8 mouse cellular contexts compared by ENCODE assay signal in the genomic region with DNA sequence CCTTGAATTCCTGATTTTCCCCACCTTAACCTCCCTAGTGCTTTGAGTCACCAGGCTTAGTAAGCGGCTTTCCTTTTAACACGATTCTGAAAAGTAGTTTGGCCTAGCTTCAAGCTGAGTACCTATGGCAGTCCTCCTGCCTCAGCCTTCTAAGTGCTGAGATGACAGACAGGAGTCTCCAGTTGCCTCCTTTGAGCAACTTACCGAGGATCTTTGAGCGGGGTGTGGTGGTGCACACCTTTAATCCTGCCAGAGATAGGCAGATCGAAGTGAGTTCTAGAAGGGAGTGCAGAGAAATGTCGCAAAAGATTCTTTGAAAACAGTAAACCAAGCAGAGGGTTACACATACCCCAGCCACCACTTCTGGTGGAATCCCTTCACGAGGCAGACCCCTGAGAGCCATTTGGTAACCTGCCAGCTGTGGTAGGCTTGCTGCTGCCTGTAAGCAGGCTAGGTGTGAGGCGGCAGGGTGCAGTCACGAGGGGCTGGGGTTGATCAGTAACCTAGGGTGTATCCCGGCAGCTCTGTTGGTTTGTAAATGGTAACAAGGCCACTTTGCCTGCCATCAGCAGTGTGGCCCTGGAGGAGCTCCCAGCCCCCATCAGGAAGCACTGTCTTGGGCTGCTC. TPM values are rescaled to one million over a fixed set of nuclear protein-coding genes. Genes with fewer than 3 reads are reported as not detected.
DNase-seq lines count a peak whose midpoint lies in the region; ATAC-seq lines count a peak whose summit lies in the region.

No protein-coding gene starts in this region.

- 3% methylated on average over 10 of the region's 10 CpGs for WGBS in neural tube, embryonic 11.5 days
- 2% methylated on average over 10 of the region's 10 CpGs for WGBS in limb, embryonic 13.5 days

- no peak for DNase-seq in neural tube, embryonic 11.5 days (ENCODE audit: low spot score)
- DNase-seq in neural tube, embryonic 10.5 days (ENCODE audit: extremely low spot score, low spot score): no peak
- DNase-seq in c-Kit-negative CD71-positive TER-119-positive erythroid progenitor cells, embryonic 14.5 days (ENCODE audit: low read depth, low spot score): peak; percentile 38
- peak; percentile 59 for DNase-seq in heart, postnatal 4 days
- peak; percentile 60 to 72 for DNase-seq in natural killer cell, adult 2 months (ENCODE audit: low spot score in 2 of 2)
- DNase-seq in Muller cell, postnatal 12 days (ENCODE audit: inconsistent ontology term): no peak
- DNase-seq in layer of hippocampus, postnatal 10 days (ENCODE audit: low spot score in 2 of 2): no peak

- no peak for ATAC-seq in neural tube, embryonic 11.5 days (ENCODE audit: insufficient read depth, low FRiP score, low TSS enrichment)
- ATAC-seq in limb, embryonic 13.5 days (ENCODE audit: low FRiP score, low read depth): no peak

- H3K4me2 ChIP-seq in neural tube, embryonic 11.5 days (ENCODE audit: low read depth): peak overlapping the region; percentile 94
- H3K4me2 ChIP-seq in limb, embryonic 13.5 days (replicated peaks): peak overlapping the region; percentile 100

- H3K9ac ChIP-seq in neural tube, embryonic 11.5 days (ENCODE audit: low read length): peak overlapping the region; percentile 99
- peak overlapping the region; percentile 97 for H3K9ac ChIP-seq in limb, embryonic 13.5 days

- peak overlapping the region; percentile 99 for H3K4me3 ChIP-seq in neural tube, embryonic 11.5 days (ENCODE audit: low read depth, low read length)
- H3K4me3 ChIP-seq in limb, embryonic 13.5 days: peak overlapping the region; percentile 99

- peaks cover 48% of the 10 kb centered on the region for H3K4me1 ChIP-seq in neural tube, embryonic 11.5 days (ENCODE audit: control insufficient read depth, insufficient read depth, low read length)
- peaks cover 73% of the 10 kb centered on the region for H3K4me1 ChIP-seq in limb, embryonic 13.5 days

- no peaks in the 10 kb centered on the region for H3K9me3 ChIP-seq in neural tube, embryonic 11.5 days (ENCODE audit: control insufficient read depth, low read length)
- no peaks in the 10 kb centered on the region for H3K9me3 ChIP-seq in limb, embryonic 13.5 days

- H3K27ac ChIP-seq in neural tube, embryonic 11.5 days (ENCODE audit: low read depth, low read length): no peak overlapping the region; the same call in 1 of the 2 replicates
- peak overlapping the region; percentile 100 for H3K27ac ChIP-seq in limb, embryonic 13.5 days

- H3K27me3 ChIP-seq in neural tube, embryonic 11.5 days (ENCODE audit: control insufficient read depth, insufficient read depth, low read length): no peaks in the 10 kb centered on the region
- H3K27me3 ChIP-seq in limb, embryonic 13.5 days: no peaks in the 10 kb centered on the region

- H3K36me3 ChIP-seq in neural tube, embryonic 11.5 days (ENCODE audit: control insufficient read depth, insufficient read depth, low read length): peaks cover 22% of the 10 kb centered on the region
- H3K36me3 ChIP-seq in limb, embryonic 13.5 days: peaks cover 49% of the 10 kb centered on the region

RNA-seq across cellular contexts. Expression of a gene that starts 1.4 kb away (rescaled TPM):
- 215 and 216 TPM in 2 replicates for polyA plus RNA-seq in neural tube, embryonic 11.5 days (2014; fragmentation: Nextera tagmentation; extraction: Ambion mirVana)
- total RNA-seq in heart, postnatal 4 days (2021): 100 to 1,000 TPM; 167 to 182 TPM
- polyA plus RNA-seq in limb, embryonic 13.5 days (2015; fragmentation: Nextera tagmentation; extraction: Ambion mirVana): 347 and 366 TPM in 2 replicates
- 10 to 100 TPM; 63.8 to 66.5 TPM for total RNA-seq in layer of hippocampus, postnatal 10 days (2021)

RNA-seq across cellular contexts. Expression of a gene that starts 18.6 kb away (rescaled TPM):
- 12.5 and 13.7 TPM in 2 replicates for polyA plus RNA-seq in neural tube, embryonic 11.5 days (2014; fragmentation: Nextera tagmentation; extraction: Ambion mirVana)
- total RNA-seq in heart, postnatal 4 days (2021): not detected
- polyA plus RNA-seq in limb, embryonic 13.5 days (2015; fragmentation: Nextera tagmentation; extraction: Ambion mirVana): 11.1 and 11.3 TPM in 2 replicates
- 1 to 10 TPM; 3.6 to 3.7 TPM for total RNA-seq in layer of hippocampus, postnatal 10 days (2021)

RNA-seq across cellular contexts. Expression of a gene that starts 18.8 kb away (rescaled TPM):
- 142 and 156 TPM in 2 replicates for polyA plus RNA-seq in neural tube, embryonic 11.5 days (2014; fragmentation: Nextera tagmentation; extraction: Ambion mirVana)
- 1 to 10 TPM; 2.5 to 2.9 TPM for total RNA-seq in heart, postnatal 4 days (2021)
- polyA plus RNA-seq in limb, embryonic 13.5 days (2015; fragmentation: Nextera tagmentation; extraction: Ambion mirVana): 138 and 142 TPM in 2 replicates
- total RNA-seq in layer of hippocampus, postnatal 10 days (2021): 100 to 1,000 TPM; 113 TPM

RNA-seq across cellular contexts. Expression of a gene that starts 30.4 kb away (rescaled TPM):
- polyA plus RNA-seq in neural tube, embryonic 11.5 days (2014; fragmentation: Nextera tagmentation; extraction: Ambion mirVana): 0.66 TPM in 1 of 2 replicates, not detected in the other
- total RNA-seq in heart, postnatal 4 days (2021): not detected
- polyA plus RNA-seq in limb, embryonic 13.5 days (2015; fragmentation: Nextera tagmentation; extraction: Ambion mirVana): 0.29 and 0.86 TPM in 2 replicates
- total RNA-seq in layer of hippocampus, postnatal 10 days (2021): not detected

RNA-seq across cellular contexts. Expression of a gene that starts 34.9 kb away (rescaled TPM):
- polyA plus RNA-seq in neural tube, embryonic 11.5 days (2014; fragmentation: Nextera tagmentation; extraction: Ambion mirVana): 0.77 and 1.6 TPM in 2 replicates
- total RNA-seq in heart, postnatal 4 days (2021): under 1 TPM; 0.14 to 0.45 TPM
- 0.90 and 1.4 TPM in 2 replicates for polyA plus RNA-seq in limb, embryonic 13.5 days (2015; fragmentation: Nextera tagmentation; extraction: Ambion mirVana)
- under 1 TPM; 0.33 to 0.78 TPM for total RNA-seq in layer of hippocampus, postnatal 10 days (2021)

Comparison
In these comparisons a context has a peak if more than half of its experiments do, and no peak if none do; other contexts are left out.
1. DNase-seq: peak in c-Kit-negative CD71-positive TER-119-positive erythroid progenitor cells, embryonic 14.5 days (single experiment), heart, postnatal 4 days (single experiment) and natural killer cell, adult 2 months (2 of 2); none in neural tube, embryonic 11.5 days (single experiment), neural tube, embryonic 10.5 days (single experiment), Muller cell, postnatal 12 days (single experiment) and layer of hippocampus, postnatal 10 days (0 of 2).
2. RNA of a gene that starts 18.8 kb away (total RNA-seq): 113 TPM in layer of hippocampus, postnatal 10 days; 2.5 to 2.9 TPM in heart, postnatal 4 days; every median in the first group is over 10 times any median in the second.